Mouse (Mus musculus) stomach, postnatal 0 days (tissue): ENCODE measurements around the gene Plekhg6. TPM values are rescaled to one million over a fixed set of nuclear protein-coding genes. Genes with fewer than 3 reads are reported as not detected.
A peak's percentile ranks its signal among the peaks of the same experiment; 100 is the strongest.

Experiments used
- ATAC-seq: fragments of 200-750 bp; cut with Nextera tagmentation; 2 replicates; pipeline ENCODE4 v1.8.0; 2017; ENCODE audit not compliant: low FRiP score, low TSS enrichment
- DNase-seq: peaks from one replicate; pipeline ENCODE4 v3.0.0-alpha.2; 2016; ENCODE audit warnings: low spot score
- H3K27ac ChIP-seq: fragments of 300-500 bp; sonication (generic); replicated peaks from 2 replicates; pipeline ENCODE4 v1.5.1; 2014; ENCODE audit warnings: mild to moderate bottlenecking, control low read depth
- H3K27me3 ChIP-seq: fragments of 300-500 bp; sonication (generic); 2 replicates; pipeline ENCODE4 v1.6.1; 2014; ENCODE audit warnings: low read length; ENCODE audit not compliant: control insufficient read depth, insufficient read depth
- H3K36me3 ChIP-seq: fragments of 300-500 bp; sonication (generic); 2 replicates; pipeline ENCODE4 v1.6.1; 2014; ENCODE audit warnings: low read length, mixed read lengths; ENCODE audit not compliant: control insufficient read depth, insufficient read depth
- H3K4me1 ChIP-seq: fragments of 300-500 bp; sonication (generic); replicated peaks from 2 replicates; pipeline ENCODE4 v1.6.1; 2014; ENCODE audit warnings: antibody characterized with exemption; ENCODE audit not compliant: control insufficient read depth, insufficient read depth
- H3K4me2 ChIP-seq: fragments of 300-500 bp; sonication (generic); replicated peaks from 2 replicates; pipeline ENCODE4 v1.6.1; 2014; ENCODE audit warnings: low read depth, mild to moderate bottlenecking, control low read depth, moderate library complexity
- H3K4me3 ChIP-seq: fragments of 300-500 bp; sonication (generic); 2 replicates; pipeline ENCODE4 v1.5.1; 2014; ENCODE audit warnings: low read depth, low read length, control low read depth
- H3K9ac ChIP-seq: fragments of 300-500 bp; sonication (generic); 2 replicates; pipeline ENCODE4 v1.6.1; 2014; ENCODE audit warnings: mild to moderate bottlenecking, low read length, control low read depth, mixed read lengths
- H3K9me3 ChIP-seq: fragments of 300-500 bp; sonication (generic); 2 replicates; pipeline ENCODE4 v1.6.1; 2016; ENCODE audit warnings: low read length; ENCODE audit not compliant: control insufficient read depth
- CTCF ChIP-seq: IDR thresholded peaks from 2 replicates; pipeline ENCODE4 v1.5.1; 2016; ENCODE audit warnings: antibody characterized with exemption, low read depth, mild to moderate bottlenecking, moderate library complexity
- EP300 ChIP-seq: optimal IDR thresholded peaks from 2 replicates; pipeline ENCODE3; 2016; ENCODE audit warnings: antibody characterized with exemption
- WGBS: fragments of 180-500 bp; shearing (Covaris S2); extraction: QIAGEN DNeasy Blood & Tissue Kit; methylation state at CpG from one replicate; pipeline ENCODE4 v1.1.7; 2014; 5-methylcytosine and 5-hydroxymethylcytosine counted together
- polyA plus RNA-seq: library from polyadenylated mRNA; unstranded; fragments of >200 nt; fragmentation: Nextera tagmentation; extraction: Ambion mirVana; gene quantifications from 2 replicates; pipeline ENCODE4 v1.2.1, GENCODE M21; 2015

The Plekhg6 gene
- polyA plus RNA-seq, 1 experiment from 2014 or later, result 6.3 TPM

- Histone ChIP-seq H3K36me3 (no peaks in the 10 kb centered on the region), H3K9me3 (no peaks in the 10 kb centered on the region), H3K27me3 (no peaks in the 10 kb centered on the region), H3K4me1 (no peaks in the 10 kb centered on the region), H3K9ac (no peak overlapping the region), H3K4me3 (no peak overlapping the region), H3K27ac (no peak overlapping the region), H3K4me2 (no peak overlapping the region)
- DNase-seq (no peak), ATAC-seq (no peak)
- WGBS, result 58% methylated on average over 14 of the region's 14 CpGs
- no peak for TF ChIP-seq CTCF
- TF ChIP-seq EP300, result no peak
These were observed 47.3 kb downstream of the Plekhg6 start for GRCm38 (mm10) chr6:125333112-125333899.

DNA sequence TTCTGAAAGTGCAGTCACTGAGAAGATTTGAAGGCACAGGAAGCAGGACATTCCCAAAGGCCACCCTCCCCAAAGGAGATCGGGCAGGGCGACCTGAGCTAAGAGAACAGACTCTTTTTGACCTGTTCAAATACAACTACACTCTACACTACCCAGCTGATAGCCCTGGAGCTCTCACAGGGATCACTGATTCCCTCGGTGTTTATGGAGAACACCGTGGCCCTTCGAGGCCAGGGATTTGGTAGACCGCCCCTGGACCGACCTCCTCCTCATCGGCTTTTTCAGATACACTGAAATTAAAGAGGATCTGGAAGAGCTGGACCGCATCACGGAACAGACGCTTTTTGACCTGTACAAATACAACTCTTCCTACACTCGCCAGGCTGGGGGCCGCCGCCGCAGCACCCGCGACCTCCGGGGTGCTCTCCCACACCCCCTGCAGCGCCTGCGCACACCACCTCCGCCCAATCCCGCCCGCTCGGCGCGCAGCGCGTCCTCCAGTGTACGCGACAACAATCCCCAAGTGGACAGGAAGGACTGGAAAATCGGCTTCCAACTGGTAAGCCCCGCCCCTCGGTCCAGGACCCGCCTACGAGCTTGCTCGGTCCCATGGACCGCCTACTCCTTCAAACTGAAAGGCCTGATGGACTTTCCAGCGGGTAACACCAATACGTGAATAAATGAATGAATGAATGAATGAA, 49.8 kb downstream of the Plekhg6 start:
- Histone ChIP-seq H3K27me3 (no peaks in the 10 kb centered on the region), H3K9me3 (no peaks in the 10 kb centered on the region), H3K36me3 (no peaks in the 10 kb centered on the region), H3K27ac (peak overlapping the region; percentile 37), H3K4me1 (no peaks in the 10 kb centered on the region), H3K9ac (peak overlapping the region; percentile 66), H3K4me2 (peak overlapping the region; percentile 71), H3K4me3 (peak overlapping the region; percentile 46)
- TF ChIP-seq EP300 (peak; percentile 65), CTCF (peak; percentile 24; the same call in 1 of the 2 replicates)
- DNase-seq, result peak; percentile 95
- peak; percentile 92 for ATAC-seq
- 1% methylated on average over 39 of the region's 39 CpGs for WGBS

GRCm38 (mm10) chr6:125328243-125328642, 52.4 kb downstream of the Plekhg6 start:
- DNase-seq, result peak; percentile 27
- Histone ChIP-seq H3K4me1 (no peaks in the 10 kb centered on the region), H3K4me3 (no peak overlapping the region), H3K27ac (no peak overlapping the region), H3K27me3 (no peaks in the 10 kb centered on the region), H3K9ac (no peak overlapping the region), H3K9me3 (no peaks in the 10 kb centered on the region), H3K4me2 (no peak overlapping the region), H3K36me3 (no peaks in the 10 kb centered on the region)
- 81% methylated on average over 5 of the region's 5 CpGs for WGBS
- TF ChIP-seq EP300 (no peak), CTCF (peak; percentile 67)
- ATAC-seq, result no peak

GRCm38 (mm10) chr6:125325337-125325736, 55.3 kb downstream of the Plekhg6 start:
- WGBS, result 45% methylated on average over 6 of the region's 6 CpGs
- H3K27ac ChIP-seq, result no peak overlapping the region
- H3K9me3 ChIP-seq, result no peaks in the 10 kb centered on the region
- H3K9ac ChIP-seq, result no peak overlapping the region
- H3K36me3 ChIP-seq, result no peaks in the 10 kb centered on the region
- ATAC-seq (no peak), DNase-seq (no peak)
- no peak overlapping the region for H3K4me2 ChIP-seq
- no peaks in the 10 kb centered on the region for H3K27me3 ChIP-seq
- TF ChIP-seq CTCF, result no peak
- no peak for TF ChIP-seq EP300
- 0 out of 2 replicates have a peak, but pooled peaks cover 2% of the 10 kb centered on the region for H3K4me1 ChIP-seq
- H3K4me3 ChIP-seq, result no peak overlapping the region

GRCm38 (mm10) chr6:125323547-125323946, 57.0 kb downstream of the Plekhg6 start:
- Histone ChIP-seq H3K4me3 (no peak overlapping the region), H3K4me2 (no peak overlapping the region), H3K27me3 (no peaks in the 10 kb centered on the region), H3K9me3 (no peaks in the 10 kb centered on the region), H3K36me3 (no peaks in the 10 kb centered on the region), H3K4me1 (0 out of 2 replicates have a peak, but pooled peaks cover 2% of the 10 kb centered on the region), H3K9ac (no peak overlapping the region), H3K27ac (0 out of 2 replicates have a peak overlapping the region, but pooled peaks have one; percentile 53)
- ATAC-seq (no peak), DNase-seq (no peak)
- no peak for TF ChIP-seq CTCF
- no peak for TF ChIP-seq EP300
- WGBS, result 47% methylated on average over 6 of the region's 6 CpGs
